Mouse (Mus musculus): ENCODE results near the gene Cep131. TPM values are rescaled to one million over a fixed set of nuclear protein-coding genes. Genes with fewer than 3 reads are reported as not detected.

Gene Cep131
- polyA plus RNA-seq, 1 experiment from 2014 or later, result 12.0 TPM

DNA sequence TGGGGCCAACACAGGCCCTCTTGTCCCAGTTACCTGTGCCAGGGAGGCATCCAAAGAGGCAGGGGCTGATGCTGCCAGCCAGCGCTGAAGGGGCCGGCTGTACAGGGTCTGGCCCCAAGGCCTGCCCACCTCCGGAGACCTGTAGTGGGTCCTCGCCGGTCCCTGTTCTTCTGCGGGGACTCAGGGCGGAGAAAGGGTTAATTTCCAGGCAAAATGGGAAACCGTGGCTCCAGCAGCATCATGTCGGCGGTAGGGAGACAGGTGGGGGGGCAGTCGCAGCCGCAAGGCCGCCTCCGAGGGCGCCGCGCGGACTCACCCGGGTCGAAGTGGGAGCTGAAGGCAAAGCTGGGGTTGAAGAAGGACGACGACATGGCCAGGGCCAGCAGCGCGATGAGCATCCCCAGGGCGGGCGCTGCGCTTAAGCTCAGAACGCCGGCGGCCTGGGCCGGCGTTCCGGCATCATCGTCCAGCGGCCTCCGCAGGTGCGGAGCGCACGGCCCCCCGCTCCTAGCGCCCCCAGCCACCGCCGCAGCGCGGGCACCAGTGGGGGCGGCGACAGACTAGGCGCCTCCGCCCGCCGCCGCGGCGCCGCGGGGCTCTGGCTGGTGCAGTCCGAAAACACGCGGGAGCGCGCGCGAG, 40.0 kb downstream of the Cep131 start, which contains the start of gene Aatk:
Aatk (minus strand) TSS at position 615 of the 639 bp plus-strand sequence.
- Histone ChIP-seq H3K27me3 (replicated peaks; ENCODE audit: control insufficient read depth, insufficient read depth, low read length) (peaks cover 28% of the 10 kb centered on the region), H3K27ac (ENCODE audit: low read length) (0 out of 2 replicates have a peak within 1 kb of the TSS, but pooled peaks have one; percentile 1), H3K9ac (ENCODE audit: low read depth, low read length) (peak within 1 kb of the TSS; percentile 64), H3K4me2 (ENCODE audit: low read depth, low read length) (peak within 1 kb of the TSS; percentile 96), H3K4me3 (ENCODE audit: low read length) (peak within 1 kb of the TSS; percentile 62), H3K36me3 (ENCODE audit: control insufficient read depth, insufficient read depth, low read length) (no peaks in the 10 kb centered on the region), H3K4me1 (ENCODE audit: control insufficient read depth, insufficient read depth, low read length) (peaks cover 41% of the 10 kb centered on the region), H3K9me3 (ENCODE audit: control insufficient read depth, low read length) (no peaks in the 10 kb centered on the region)
- under 1% methylated on average over 63 of the region's 63 CpGs for WGBS
- no peak for ATAC-seq

DNA sequence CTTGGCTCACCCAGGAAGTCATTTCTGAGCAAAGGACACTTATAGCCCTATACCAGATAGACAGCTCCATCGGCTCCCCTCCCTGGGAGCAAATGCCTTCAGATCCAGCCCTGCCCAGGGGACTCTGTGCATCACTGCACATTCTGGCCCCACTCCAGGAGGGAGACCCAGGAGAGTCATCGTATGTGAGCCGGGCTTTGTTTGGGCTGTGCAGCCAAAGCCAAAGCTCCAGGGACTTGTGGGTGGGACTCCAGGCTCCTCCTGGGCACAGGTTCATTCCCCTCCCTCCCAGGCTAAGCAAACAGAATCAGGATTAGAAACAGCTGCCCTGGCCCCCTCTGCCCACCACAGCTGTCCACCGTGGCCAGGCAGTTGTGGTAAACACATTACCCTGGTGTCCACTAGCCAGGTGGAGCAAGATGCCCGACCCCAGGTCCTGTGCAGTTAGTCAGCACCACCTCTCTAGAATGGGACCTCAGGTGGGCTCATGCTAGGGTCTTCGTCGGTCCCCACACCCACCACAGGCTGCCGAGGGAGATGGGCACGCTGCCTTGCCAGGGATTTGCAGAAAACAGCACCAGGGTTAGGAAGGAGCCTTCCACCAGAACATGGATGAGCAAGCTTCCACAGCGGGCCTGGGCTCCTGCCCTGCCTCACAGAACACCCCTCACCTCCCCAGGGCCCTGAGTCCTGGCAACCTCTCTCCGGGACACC, 40.6 kb downstream of the Cep131 start:
- peak overlapping the region; percentile 62 for H3K4me3 ChIP-seq (ENCODE audit: low read length)
- H3K9ac ChIP-seq (ENCODE audit: low read depth, low read length), result peak overlapping the region; percentile 64
- 37% methylated on average over 11 of the region's 11 CpGs for WGBS
- 0 out of 2 replicates have a peak overlapping the region, but pooled peaks have one; percentile 1 for H3K27ac ChIP-seq (ENCODE audit: low read length)
- H3K4me2 ChIP-seq (ENCODE audit: low read depth, low read length), result peak overlapping the region; percentile 96
- no peaks in the 10 kb centered on the region for H3K36me3 ChIP-seq (ENCODE audit: control insufficient read depth, insufficient read depth, low read length)
- H3K4me1 ChIP-seq (ENCODE audit: control insufficient read depth, insufficient read depth, low read length), result peaks cover 35% of the 10 kb centered on the region
- peaks cover 28% of the 10 kb centered on the region for H3K27me3 ChIP-seq (replicated peaks; ENCODE audit: control insufficient read depth, insufficient read depth, low read length)
- no peaks in the 10 kb centered on the region for H3K9me3 ChIP-seq (ENCODE audit: control insufficient read depth, low read length)
- ATAC-seq, result no peak

DNA sequence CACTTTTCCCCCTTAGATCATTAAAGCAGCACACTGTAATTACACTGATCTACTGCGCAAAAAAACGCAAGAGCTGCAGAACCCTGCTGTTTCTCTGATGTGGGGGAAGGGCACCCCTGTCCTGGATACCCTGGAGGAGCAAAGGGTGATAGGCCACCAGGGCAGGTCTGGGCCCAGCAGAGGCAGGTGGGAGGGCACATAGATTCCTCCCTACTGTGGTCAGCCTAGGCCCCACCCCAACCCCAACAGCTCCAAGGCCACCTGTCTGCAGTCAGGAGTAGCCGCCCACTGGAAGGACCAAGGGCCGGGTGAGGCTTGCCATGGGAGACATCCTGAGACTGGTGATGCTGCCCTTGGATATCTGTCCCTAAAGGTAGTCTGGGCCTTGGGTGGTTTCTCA, 41.3 kb downstream of the Cep131 start:
- Histone ChIP-seq H3K4me3 (ENCODE audit: low read length) (no peak overlapping the region), H3K27me3 (replicated peaks; ENCODE audit: control insufficient read depth, insufficient read depth, low read length) (peaks cover 28% of the 10 kb centered on the region), H3K36me3 (ENCODE audit: control insufficient read depth, insufficient read depth, low read length) (no peaks in the 10 kb centered on the region), H3K4me2 (ENCODE audit: low read depth, low read length) (peak overlapping the region; percentile 96; the same call in 1 of the 2 replicates), H3K9ac (ENCODE audit: low read depth, low read length) (no peak overlapping the region), H3K9me3 (ENCODE audit: control insufficient read depth, low read length) (no peaks in the 10 kb centered on the region), H3K4me1 (ENCODE audit: control insufficient read depth, insufficient read depth, low read length) (peaks cover 34% of the 10 kb centered on the region), H3K27ac (ENCODE audit: low read length) (no peak overlapping the region)
- WGBS, result 72% methylated on average over 4 of the region's 4 CpGs
- no peak for ATAC-seq

DNA sequence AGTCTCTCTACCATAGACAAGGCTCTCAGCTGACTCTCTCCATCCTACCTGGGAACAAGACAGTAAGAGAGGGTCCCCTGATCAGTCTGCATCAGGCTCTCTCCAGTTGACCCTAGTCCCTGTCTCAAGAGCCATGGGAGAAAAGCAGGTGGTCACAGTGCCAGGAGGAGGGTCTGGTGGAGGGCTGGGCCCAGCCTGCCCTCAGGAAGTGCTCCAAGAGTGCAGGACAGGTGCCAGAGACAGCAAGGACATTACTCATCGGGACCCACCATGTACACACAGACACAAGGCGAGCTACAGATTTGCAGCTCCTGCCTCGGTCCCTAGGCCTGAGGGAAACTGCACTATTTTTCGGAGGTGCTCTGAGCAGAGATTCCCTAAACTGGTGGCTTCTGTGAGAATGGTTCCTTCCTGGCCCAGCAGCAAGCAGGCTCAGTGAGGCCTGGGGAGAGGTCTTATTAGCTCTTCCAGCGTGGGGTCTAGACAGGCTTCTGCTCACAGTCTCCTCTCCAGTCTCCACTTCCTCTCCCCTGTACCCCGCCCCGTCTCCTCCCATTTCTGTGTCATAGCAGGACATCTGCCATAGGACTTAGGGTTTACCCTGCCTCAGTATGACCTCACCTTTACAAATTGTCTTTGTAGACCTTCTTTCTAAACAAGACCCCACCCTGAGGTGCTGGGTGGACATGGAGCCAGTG, 44.3 kb downstream of the Cep131 start:
- 0 out of 2 replicates have a peak, but pooled peaks have one; percentile 3 for ATAC-seq
- 67% methylated on average over 7 of the region's 7 CpGs for WGBS
- H3K9me3 ChIP-seq (ENCODE audit: control insufficient read depth, low read length), result no peaks in the 10 kb centered on the region
- no peaks in the 10 kb centered on the region for H3K36me3 ChIP-seq (ENCODE audit: control insufficient read depth, insufficient read depth, low read length)
- peaks cover 24% of the 10 kb centered on the region for H3K4me1 ChIP-seq (ENCODE audit: control insufficient read depth, insufficient read depth, low read length)
- H3K27ac ChIP-seq (ENCODE audit: low read length), result peak overlapping the region; percentile 63
- H3K4me2 ChIP-seq (ENCODE audit: low read depth, low read length), result no peak overlapping the region
- H3K4me3 ChIP-seq (ENCODE audit: low read length), result no peak overlapping the region
- H3K9ac ChIP-seq (ENCODE audit: low read depth, low read length), result peak overlapping the region; percentile 37; the same call in 1 of the 2 replicates
- H3K27me3 ChIP-seq (replicated peaks; ENCODE audit: control insufficient read depth, insufficient read depth, low read length), result peaks cover 11% of the 10 kb centered on the region

DNA sequence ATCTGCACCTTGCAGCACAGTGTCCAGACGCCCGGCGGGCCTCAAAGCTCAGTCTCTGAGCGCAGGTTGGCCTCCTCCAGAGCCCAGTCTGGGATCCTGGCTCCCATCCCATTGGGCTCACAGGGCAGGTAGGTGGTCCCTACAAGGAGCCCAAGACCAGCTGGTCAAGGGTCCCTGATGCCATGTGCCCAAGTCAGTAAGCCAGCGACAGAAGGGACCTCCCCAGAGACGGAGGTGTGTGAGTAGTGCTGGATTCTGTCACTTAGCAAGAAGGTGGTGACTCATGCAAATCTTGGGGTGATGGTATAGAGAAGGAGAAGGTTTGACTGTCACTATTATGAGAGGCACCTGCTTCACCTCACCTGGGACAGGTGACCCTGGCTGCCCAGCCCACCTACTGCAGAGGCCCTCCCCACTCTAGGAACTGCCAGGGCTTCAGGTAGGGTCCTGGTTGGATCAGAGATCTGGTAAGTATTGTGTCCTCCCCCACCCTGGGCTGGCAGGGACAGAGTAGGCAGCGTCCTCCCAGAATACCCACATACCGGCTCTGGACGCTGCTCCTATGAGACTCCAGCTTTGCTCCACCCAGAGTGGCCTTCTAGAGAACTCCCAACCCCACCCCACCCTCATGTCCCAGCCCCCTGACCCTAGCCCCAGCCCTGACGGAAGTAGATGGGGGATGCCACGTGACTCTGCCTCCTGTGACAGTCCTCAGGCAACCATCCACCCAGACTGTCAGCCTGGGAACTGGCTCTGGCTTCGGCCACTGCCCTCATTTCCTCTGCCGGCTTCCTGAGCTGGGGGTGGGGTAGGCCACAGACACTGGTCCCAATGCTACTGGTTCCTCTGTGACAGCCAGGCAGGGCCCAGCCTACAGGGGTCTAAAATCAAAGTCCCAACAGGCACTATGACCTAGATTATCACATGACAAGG, 45.2 kb downstream of the Cep131 start:
- Histone ChIP-seq H3K9me3 (ENCODE audit: control insufficient read depth, low read length) (no peaks in the 10 kb centered on the region), H3K9ac (ENCODE audit: low read depth, low read length) (peak overlapping the region; percentile 37; the same call in 1 of the 2 replicates), H3K27me3 (replicated peaks; ENCODE audit: control insufficient read depth, insufficient read depth, low read length) (peaks cover 6% of the 10 kb centered on the region), H3K4me1 (ENCODE audit: control insufficient read depth, insufficient read depth, low read length) (peaks cover 18% of the 10 kb centered on the region), H3K36me3 (ENCODE audit: control insufficient read depth, insufficient read depth, low read length) (no peaks in the 10 kb centered on the region), H3K4me3 (ENCODE audit: low read length) (no peak overlapping the region), H3K4me2 (ENCODE audit: low read depth, low read length) (no peak overlapping the region), H3K27ac (ENCODE audit: low read length) (peak overlapping the region; percentile 63)
- WGBS, result 55% methylated on average over 13 of the region's 13 CpGs
- ATAC-seq, result peak; percentile 61

DNA sequence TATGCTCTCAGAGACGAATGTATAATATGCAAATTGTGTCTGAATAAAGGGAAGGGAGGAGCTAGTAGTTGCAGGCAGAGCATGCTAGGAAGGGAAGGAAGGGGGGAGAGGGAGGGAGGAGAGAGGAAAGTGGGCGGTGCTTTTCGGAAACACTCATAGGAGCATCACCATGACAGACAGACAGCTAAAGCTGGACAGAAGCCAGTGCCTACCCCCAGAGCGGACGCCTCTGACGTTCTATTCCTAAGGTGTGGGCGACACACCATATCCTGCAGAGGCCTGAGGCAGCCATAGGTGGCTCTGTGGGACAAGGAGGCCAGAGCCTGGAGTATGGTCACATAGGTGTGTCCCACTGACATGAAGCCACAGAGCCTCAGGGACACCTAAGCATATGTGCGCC, 46.2 kb downstream of the Cep131 start:
- ATAC-seq, result no peak
- Histone ChIP-seq H3K4me2 (ENCODE audit: low read depth, low read length) (no peak overlapping the region), H3K9ac (ENCODE audit: low read depth, low read length) (no peak overlapping the region), H3K27me3 (replicated peaks; ENCODE audit: control insufficient read depth, insufficient read depth, low read length) (no peaks in the 10 kb centered on the region), H3K4me3 (ENCODE audit: low read length) (no peak overlapping the region), H3K27ac (ENCODE audit: low read length) (no peak overlapping the region), H3K36me3 (ENCODE audit: control insufficient read depth, insufficient read depth, low read length) (no peaks in the 10 kb centered on the region), H3K4me1 (ENCODE audit: control insufficient read depth, insufficient read depth, low read length) (peaks cover 8% of the 10 kb centered on the region), H3K9me3 (ENCODE audit: control insufficient read depth, low read length) (no peaks in the 10 kb centered on the region)
- 69% methylated on average over 8 of the region's 8 CpGs for WGBS

DNA sequence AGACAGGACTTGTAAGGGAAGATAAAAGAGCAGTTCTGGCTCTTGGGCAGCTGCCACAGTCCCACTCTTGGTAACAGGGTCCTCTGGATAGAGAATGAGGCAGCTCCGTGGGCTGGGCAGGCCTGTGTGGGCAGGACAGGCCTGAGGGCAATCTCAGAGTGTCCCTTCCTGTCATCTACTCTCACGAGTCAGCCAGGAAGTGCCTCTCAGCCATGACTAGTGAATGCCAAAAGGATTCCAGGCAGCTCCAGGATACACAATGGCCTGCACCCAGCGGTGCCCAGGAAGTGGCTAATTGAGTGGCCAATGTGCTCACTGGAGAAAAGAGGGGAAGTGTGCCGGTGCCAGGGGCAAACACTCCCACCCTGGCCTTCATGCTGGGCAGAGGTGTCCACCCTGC, 47.0 kb downstream of the Cep131 start:
- Histone ChIP-seq H3K36me3 (ENCODE audit: control insufficient read depth, insufficient read depth, low read length) (no peaks in the 10 kb centered on the region), H3K9me3 (ENCODE audit: control insufficient read depth, low read length) (no peaks in the 10 kb centered on the region), H3K27me3 (replicated peaks; ENCODE audit: control insufficient read depth, insufficient read depth, low read length) (no peaks in the 10 kb centered on the region), H3K4me1 (ENCODE audit: control insufficient read depth, insufficient read depth, low read length) (peaks cover 8% of the 10 kb centered on the region), H3K4me3 (ENCODE audit: low read length) (no peak overlapping the region), H3K4me2 (ENCODE audit: low read depth, low read length) (no peak overlapping the region), H3K27ac (ENCODE audit: low read length) (peak overlapping the region; percentile 51; the same call in 1 of the 2 replicates), H3K9ac (ENCODE audit: low read depth, low read length) (no peak overlapping the region)
- WGBS, result 28% methylated on average over 4 of the region's 4 CpGs
- ATAC-seq, result no peak

DNA sequence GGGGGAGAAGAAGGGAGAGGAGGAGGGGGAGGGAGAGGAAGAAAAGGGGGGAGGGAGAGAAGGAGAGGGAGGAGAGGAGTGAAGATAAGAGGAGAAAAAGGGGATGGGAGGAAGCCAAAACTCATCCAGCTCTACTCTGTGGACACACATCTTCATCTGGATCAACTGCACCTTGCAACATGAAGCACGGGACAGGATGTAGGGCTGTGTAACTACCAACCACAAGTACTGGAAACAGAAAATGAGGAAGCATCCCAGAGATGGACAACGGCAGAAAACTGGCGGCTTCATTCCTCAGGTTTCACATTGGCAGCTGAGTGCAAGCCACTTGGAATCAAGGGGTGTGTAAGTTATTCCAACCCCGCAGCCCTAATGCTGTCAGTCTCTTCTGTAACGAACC, 51.9 kb downstream of the Cep131 start:
- no peak overlapping the region for H3K27ac ChIP-seq (ENCODE audit: low read length)
- no peak overlapping the region for H3K9ac ChIP-seq (ENCODE audit: low read depth, low read length)
- 71% methylated on average over 5 of the region's 5 CpGs for WGBS
- H3K36me3 ChIP-seq (ENCODE audit: control insufficient read depth, insufficient read depth, low read length), result no peaks in the 10 kb centered on the region
- ATAC-seq, result no peak
- no peak overlapping the region for H3K4me3 ChIP-seq (ENCODE audit: low read length)
- H3K9me3 ChIP-seq (ENCODE audit: control insufficient read depth, low read length), result no peaks in the 10 kb centered on the region
- H3K4me1 ChIP-seq (ENCODE audit: control insufficient read depth, insufficient read depth, low read length), result peaks cover 21% of the 10 kb centered on the region
- no peaks in the 10 kb centered on the region for H3K27me3 ChIP-seq (replicated peaks; ENCODE audit: control insufficient read depth, insufficient read depth, low read length)
- no peak overlapping the region for H3K4me2 ChIP-seq (ENCODE audit: low read depth, low read length)
